Mouse (Mus musculus) c-Kit-positive CD71-negative TER-119-negative erythroid progenitor cells, embryonic 14.5 days (primary cell): ENCODE measurements around the gene Mroh2a.

Experiments used
- DNase-seq: peaks from one replicate; pipeline ENCODE4 v3.0.0-alpha.2; 2013; ENCODE audit warnings: low read depth

Gene Mroh2a

GRCm38 (mm10) chr1:88235046-88235893 lies 8.5 kb downstream of the Mroh2a start:
- DNase-seq, result no peak

- DNase-seq, result no peak
These were observed 9.2 kb downstream of the Mroh2a start for GRCm38 (mm10) chr1:88235894-88236415.

- no peak for DNase-seq
These were observed 10.5 kb downstream of the Mroh2a start for GRCm38 (mm10) chr1:88237311-88237710.

- no peak for DNase-seq
These were observed 12.0 kb downstream of the Mroh2a start for GRCm38 (mm10) chr1:88238771-88239170.

GRCm38 (mm10) chr1:88240072-88240471 lies 13.3 kb downstream of the Mroh2a start:
- DNase-seq, result no peak

GRCm38 (mm10) chr1:88240579-88240978 lies 13.8 kb downstream of the Mroh2a start:
- DNase-seq, result no peak

- no peak for DNase-seq
These were observed 17.1 kb downstream of the Mroh2a start for GRCm38 (mm10) chr1:88243861-88244260.

GRCm38 (mm10) chr1:88245881-88246280 lies 19.1 kb downstream of the Mroh2a start:
- DNase-seq, result no peak

- no peak for DNase-seq
These were observed 19.6 kb downstream of the Mroh2a start for GRCm38 (mm10) chr1:88246386-88246785.

GRCm38 (mm10) chr1:88247660-88248059 lies 20.9 kb downstream of the Mroh2a start:
- no peak for DNase-seq

GRCm38 (mm10) chr1:88248658-88249057 lies 21.9 kb downstream of the Mroh2a start:
- no peak for DNase-seq

- no peak for DNase-seq
These were observed 22.8 kb downstream of the Mroh2a start for GRCm38 (mm10) chr1:88249596-88249995.

- DNase-seq, result no peak
These were observed 23.2 kb downstream of the Mroh2a start for GRCm38 (mm10) chr1:88250023-88250422.

- DNase-seq, result no peak
These were observed 26.3 kb downstream of the Mroh2a start for GRCm38 (mm10) chr1:88253106-88253505.

GRCm38 (mm10) chr1:88253540-88253939 lies 26.8 kb downstream of the Mroh2a start:
- no peak for DNase-seq

- DNase-seq, result no peak
These were observed 28.1 kb downstream of the Mroh2a start for GRCm38 (mm10) chr1:88254793-88255465.

- no peak for DNase-seq
These were observed 28.7 kb downstream of the Mroh2a start for GRCm38 (mm10) chr1:88255466-88255857.

- DNase-seq, result no peak
These were observed 29.4 kb downstream of the Mroh2a start for GRCm38 (mm10) chr1:88255989-88256754.

- DNase-seq, result no peak
These were observed 30.3 kb downstream of the Mroh2a start for GRCm38 (mm10) chr1:88256886-88257663.

GRCm38 (mm10) chr1:88257681-88258080 lies 30.9 kb downstream of the Mroh2a start:
- no peak for DNase-seq

- no peak for DNase-seq
These were observed 31.6 kb downstream of the Mroh2a start for GRCm38 (mm10) chr1:88258361-88258760.
